Mouse (Mus musculus): ENCODE measurements at regions not wholly inside any gene's neighbourhood (a gene's known extent, or its start where the extent isn't known, plus 50 kb on each side); places are given as distances from the start of the nearest gene placed in this dataset.

- no peak for ATAC-seq (ENCODE audit: poor library complexity, severe bottlenecking)
Observed at GRCm38 (mm10) chr10:42094274-42095000, 76.2 kb upstream of the Armc2 start.

- peak; percentile 55 for ATAC-seq (ENCODE audit: poor library complexity, severe bottlenecking)
Observed at GRCm38 (mm10) chr10:42093176-42093759, 75.0 kb upstream of the Armc2 start.

GRCm38 (mm10) chr10:42092500-42092899 is 74.3 kb upstream of the Armc2 start:
- ATAC-seq (ENCODE audit: poor library complexity, severe bottlenecking), result no peak

- no peak for ATAC-seq (ENCODE audit: poor library complexity, severe bottlenecking)
Observed at GRCm38 (mm10) chr10:42091546-42092168, 73.4 kb upstream of the Armc2 start.

GRCm38 (mm10) chr10:42090806-42091205 is 72.6 kb upstream of the Armc2 start:
- no peak for ATAC-seq (ENCODE audit: poor library complexity, severe bottlenecking)

- no peak for ATAC-seq (ENCODE audit: poor library complexity, severe bottlenecking)
Observed at GRCm38 (mm10) chr10:42090147-42090546, 71.9 kb upstream of the Armc2 start.

- no peak for ATAC-seq (ENCODE audit: poor library complexity, severe bottlenecking)
Observed at GRCm38 (mm10) chr10:42089686-42090085, 71.4 kb upstream of the Armc2 start.

GRCm38 (mm10) chr10:42089235-42089625 is 71.0 kb upstream of the Armc2 start:
- ATAC-seq (ENCODE audit: poor library complexity, severe bottlenecking), result peak; percentile 85

- 0 out of 2 replicates have a peak, but pooled peaks have one; percentile 7 for ATAC-seq (ENCODE audit: poor library complexity, severe bottlenecking)
Observed at GRCm38 (mm10) chr10:42088570-42089234, 70.5 kb upstream of the Armc2 start.

- ATAC-seq (ENCODE audit: poor library complexity, severe bottlenecking), result no peak
Observed at GRCm38 (mm10) chr10:42087906-42088305, 69.7 kb upstream of the Armc2 start.

- ATAC-seq (ENCODE audit: poor library complexity, severe bottlenecking), result no peak
Observed at GRCm38 (mm10) chr10:42086691-42087090, 68.4 kb upstream of the Armc2 start.

- ATAC-seq (ENCODE audit: poor library complexity, severe bottlenecking), result no peak
Observed at GRCm38 (mm10) chr10:42085295-42085694, 67.1 kb upstream of the Armc2 start.

GRCm38 (mm10) chr10:42082227-42082840 is 64.1 kb upstream of the Armc2 start:
- no peak for ATAC-seq (ENCODE audit: poor library complexity, severe bottlenecking)

- no peak for ATAC-seq (ENCODE audit: poor library complexity, severe bottlenecking)
Observed at GRCm38 (mm10) chr10:42079775-42080174, 61.5 kb upstream of the Armc2 start.

- ATAC-seq (ENCODE audit: poor library complexity, severe bottlenecking), result no peak
Observed at GRCm38 (mm10) chr10:42076711-42077110, 58.5 kb upstream of the Armc2 start.

- no peak for ATAC-seq (ENCODE audit: poor library complexity, severe bottlenecking)
Observed at GRCm38 (mm10) chr10:42075545-42075944, 57.3 kb upstream of the Armc2 start.

- no peak for ATAC-seq (ENCODE audit: poor library complexity, severe bottlenecking)
Observed at GRCm38 (mm10) chr10:42072758-42073157, 54.5 kb upstream of the Armc2 start.

GRCm38 (mm10) chr10:42072131-42072530 is 53.9 kb upstream of the Armc2 start:
- ATAC-seq (ENCODE audit: poor library complexity, severe bottlenecking), result no peak

- ATAC-seq (ENCODE audit: poor library complexity, severe bottlenecking), result no peak
Observed at GRCm38 (mm10) chr10:42071404-42072024, 53.3 kb upstream of the Armc2 start.

GRCm38 (mm10) chr10:42070611-42071403 is 52.6 kb upstream of the Armc2 start:
- ATAC-seq (ENCODE audit: poor library complexity, severe bottlenecking), result no peak

Measured in megakaryocyte, adult 5-6 weeks (primary cell).